ENCODE assay signal across 17 mouse cellular contexts in genomic region chr8:61896742-61897141, GRCm38 (mm10). TPM values are rescaled to one million over a fixed set of nuclear protein-coding genes. Genes with fewer than 3 reads are reported as not detected.
"Had no signal": no experiment of that assay in that cellular context is flagged by ENCODE, and none has a peak within 500 bp of the region (broad histone marks: within the 10 kb centered on the region; RNA-seq: fewer than 3 reads in every experiment).

No protein-coding gene starts in this region.

- H3K9me3 ChIP-seq: limb, embryonic 15.5 days; liver, embryonic 13.5 days; midbrain, embryonic 12.5 days; neural tube, embryonic 15.5 days had no signal

- H3K36me3 ChIP-seq: limb, embryonic 15.5 days; liver, embryonic 13.5 days; midbrain, embryonic 12.5 days; neural tube, embryonic 15.5 days had no signal

- ATAC-seq: lung, postnatal 0 days had no signal

- H3K4me1 ChIP-seq: limb, embryonic 15.5 days; liver, embryonic 13.5 days; neural tube, embryonic 15.5 days had no signal

- DNase-seq: kidney, adult 9 months; kidney, postnatal 36 days; layer of hippocampus, adult 9-11 months; layer of hippocampus, postnatal 36 days; liver, embryonic 13.5 days; lung, adult 2 months; lung, postnatal 4 days; right cerebral cortex, adult 18-20 months; right cerebral cortex, postnatal 25 days; thymus, postnatal 4 days had no signal

- H3K4me3 ChIP-seq: limb, embryonic 15.5 days; liver, embryonic 13.5 days; midbrain, embryonic 12.5 days; neural tube, embryonic 15.5 days had no signal

- H3K4me2 ChIP-seq: limb, embryonic 15.5 days; liver, embryonic 13.5 days; midbrain, embryonic 12.5 days; neural tube, embryonic 15.5 days had no signal

- H3K27ac ChIP-seq: kidney, postnatal 0 days; limb, embryonic 15.5 days; liver, embryonic 13.5 days; midbrain, embryonic 12.5 days; neural tube, embryonic 15.5 days; stomach, postnatal 0 days had no signal

- H3K9ac ChIP-seq: limb, embryonic 15.5 days; liver, embryonic 13.5 days; midbrain, embryonic 12.5 days; neural tube, embryonic 15.5 days had no signal

- H3K27me3 ChIP-seq: limb, embryonic 15.5 days; liver, embryonic 13.5 days; midbrain, embryonic 12.5 days; neural tube, embryonic 15.5 days had no signal

RNA-seq across cellular contexts. Expression of gene Ddx60, which starts 31.1 kb away (rescaled TPM):
- polyA plus RNA-seq: limb, embryonic 11.5 days had no signal
